Mouse (Mus musculus) small intestine, adult 2 months (tissue): ENCODE results near the gene Larp4. TPM values are rescaled to one million over a fixed set of nuclear protein-coding genes. Genes with fewer than 3 reads are reported as not detected.

Experiments
- H3K27ac ChIP-seq: fragments of 200-500 bp; 2 replicates; pipeline ENCODE4 v1.5.1; 2012; ENCODE audit warnings: low read depth, low read length, control low read depth, inconsistent platforms; ENCODE audit not compliant: insufficient read depth
- H3K27me3 ChIP-seq: fragments of 200-500 bp; 2 replicates; pipeline ENCODE4 v1.6.1; 2012; ENCODE audit warnings: mild to moderate bottlenecking, moderate library complexity, low read length, inconsistent platforms; ENCODE audit not compliant: control insufficient read depth, insufficient read depth
- H3K36me3 ChIP-seq: fragments of 200-500 bp; 2 replicates; pipeline ENCODE4 v1.6.1; 2012; ENCODE audit warnings: mild to moderate bottlenecking, low read length, control low read depth, inconsistent platforms; ENCODE audit not compliant: control insufficient read depth, insufficient read depth
- H3K4me1 ChIP-seq: fragments of 200-500 bp; 2 replicates; pipeline ENCODE4 v1.6.1; 2012; ENCODE audit warnings: low read length, inconsistent platforms, mixed read lengths; ENCODE audit not compliant: control insufficient read depth, insufficient read depth, insufficient read length
- H3K4me3 ChIP-seq: fragments of 200-500 bp; 2 replicates; pipeline ENCODE4 v1.5.1; 2012; ENCODE audit warnings: low read depth, mild to moderate bottlenecking, control low read depth, inconsistent platforms, low read length, moderate library complexity
- CTCF ChIP-seq: fragments of 200-500 bp; IDR thresholded peaks from 2 replicates; pipeline ENCODE4 v1.5.1; 2012; ENCODE audit warnings: low read depth, mild to moderate bottlenecking, control low read depth, inconsistent platforms, low read length, moderate library complexity, mixed read lengths; ENCODE audit not compliant: insufficient replicate concordance, insufficient read length; ENCODE audit errors: extremely low read depth
- POLR2A ChIP-seq: fragments of 200-500 bp; IDR thresholded peaks from 2 replicates; pipeline ENCODE4 v1.6.1; 2012; ENCODE audit warnings: low read depth, mild to moderate bottlenecking, control low read depth, inconsistent platforms, low read length, moderate library complexity
- WGBS: fragments of 180-500 bp; shearing (Covaris S2); methylation state at CpG from one replicate; pipeline ENCODE4 v1.1.7; 2018; 5-methylcytosine and 5-hydroxymethylcytosine counted together
- polyA plus RNA-seq: library from polyadenylated mRNA; depleted of rRNA; stranded (reverse); fragments of >200 nt; gene quantifications from 2 replicates; pipeline ENCODE4 v1.2.3, GENCODE M21; 2012

Gene Larp4
- polyA plus RNA-seq, 1 experiment = 30.7 TPM

DNA sequence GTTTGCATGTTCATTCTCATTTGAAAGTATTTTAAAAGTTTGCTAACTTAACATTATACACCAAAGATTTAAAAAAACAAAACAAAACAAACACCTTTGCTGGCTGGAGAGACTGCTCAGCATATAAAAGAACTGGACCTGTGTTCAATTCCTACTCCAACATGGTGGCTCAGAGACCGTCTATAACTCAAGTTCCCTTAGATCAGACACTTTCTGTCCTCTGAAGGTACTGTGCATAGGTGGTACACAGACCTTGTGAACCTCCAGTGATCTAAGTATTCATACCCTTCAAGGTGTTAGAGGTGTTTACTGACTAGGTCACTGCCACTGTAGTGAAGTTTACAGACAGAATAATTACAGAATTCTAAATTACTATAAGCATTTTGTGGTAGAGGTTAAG, 9.4 kb downstream of the Larp4 start:
- peak overlapping the region; percentile 56 for H3K27ac ChIP-seq
- 44% methylated on average over 1 of the region's 1 CpGs for WGBS
- TF ChIP-seq POLR2A (no peak), CTCF (no peak)
- H3K4me1 ChIP-seq = peaks cover 8% of the 10 kb centered on the region; the same call in 1 of the 2 replicates
- no peak overlapping the region for H3K4me3 ChIP-seq
- H3K27me3 ChIP-seq = no peaks in the 10 kb centered on the region
- H3K36me3 ChIP-seq = no peaks in the 10 kb centered on the region

DNA sequence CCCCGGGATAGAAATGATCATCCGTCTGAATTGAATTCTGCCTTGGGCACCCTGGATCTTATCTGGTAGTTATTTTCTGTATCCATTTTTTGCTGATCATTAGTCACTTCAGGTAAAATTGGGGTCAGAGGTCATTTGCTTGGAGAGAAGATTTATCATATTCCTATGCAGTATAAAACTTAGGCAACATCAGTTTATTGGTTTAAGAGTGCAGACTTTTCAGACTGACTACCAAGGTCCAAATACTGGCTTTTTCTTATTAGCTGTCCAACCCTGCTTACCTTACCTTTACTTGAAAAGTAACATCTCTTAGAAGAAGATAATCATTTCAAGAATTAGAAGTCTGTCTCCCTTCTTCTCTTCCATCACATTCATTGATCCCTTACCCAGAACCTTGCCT, 9.8 kb downstream of the Larp4 start:
- no peak for TF ChIP-seq POLR2A
- no peak for TF ChIP-seq CTCF
- H3K4me3 ChIP-seq = no peak overlapping the region
- H3K27ac ChIP-seq = peak overlapping the region; percentile 85
- 34% methylated on average over 2 of the region's 2 CpGs for WGBS
- H3K27me3 ChIP-seq = no peaks in the 10 kb centered on the region
- no peaks in the 10 kb centered on the region for H3K36me3 ChIP-seq
- peaks cover 8% of the 10 kb centered on the region; the same call in 1 of the 2 replicates for H3K4me1 ChIP-seq

DNA sequence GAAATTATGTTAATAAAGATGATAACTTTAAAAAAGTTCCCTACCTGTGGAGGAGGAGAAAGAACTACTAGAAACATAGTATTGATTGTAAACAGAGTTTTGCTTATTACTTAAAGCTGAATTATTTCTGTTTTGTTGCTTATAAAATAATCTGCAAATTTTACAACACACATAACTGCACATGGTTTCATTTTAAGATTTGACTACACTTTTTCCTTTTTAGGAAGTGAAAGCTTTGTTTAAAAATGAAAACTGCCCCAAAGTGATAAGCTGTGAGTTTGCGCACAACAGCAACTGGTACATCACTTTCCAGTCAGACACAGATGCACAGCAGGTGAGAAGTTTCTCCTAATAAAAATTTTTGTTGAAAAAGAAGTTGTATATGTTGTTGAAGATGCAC, 23.2 kb downstream of the Larp4 start:
- Histone ChIP-seq H3K4me1 (no peaks in the 10 kb centered on the region), H3K36me3 (peaks cover 49% of the 10 kb centered on the region), H3K27me3 (no peaks in the 10 kb centered on the region), H3K27ac (no peak overlapping the region), H3K4me3 (no peak overlapping the region)
- WGBS = 88% methylated on average over 1 of the region's 1 CpGs
- TF ChIP-seq CTCF = no peak
- TF ChIP-seq POLR2A = no peak

DNA sequence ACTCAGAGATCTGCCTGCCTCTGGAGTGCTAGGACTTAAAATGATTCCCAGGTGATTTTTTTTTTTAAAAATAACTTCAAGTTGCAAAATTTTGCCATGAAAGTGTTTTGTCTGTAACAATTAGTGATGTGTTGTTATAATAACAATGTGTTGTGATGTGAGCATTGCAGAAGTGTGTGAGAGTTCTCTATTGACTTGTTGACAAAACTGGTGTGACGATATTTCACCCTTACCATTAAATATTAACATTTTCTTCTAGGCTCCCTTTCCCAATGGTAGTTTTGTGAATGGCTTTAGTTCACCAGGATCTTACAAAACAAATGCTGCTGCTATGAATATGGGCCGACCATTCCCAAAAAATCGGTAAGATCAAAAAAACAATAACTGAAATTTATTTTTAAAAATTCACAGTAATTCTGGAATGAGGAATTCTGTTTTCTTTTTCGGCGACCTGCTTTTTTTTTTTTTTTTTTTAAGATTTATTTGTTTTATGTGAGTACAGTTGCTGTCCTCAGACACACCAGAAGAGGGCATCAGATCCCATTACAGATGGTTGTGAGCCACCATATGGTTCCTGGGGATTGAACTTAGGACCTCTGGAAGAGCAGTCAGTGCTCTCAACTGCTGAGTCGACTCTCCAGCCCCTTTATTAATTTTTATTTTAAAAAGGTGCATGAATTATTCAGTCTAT, 27.4 kb downstream of the Larp4 start:
- WGBS = 90% methylated on average over 6 of the region's 6 CpGs
- Histone ChIP-seq H3K36me3 (peaks cover 46% of the 10 kb centered on the region), H3K4me3 (no peak overlapping the region)

DNA sequence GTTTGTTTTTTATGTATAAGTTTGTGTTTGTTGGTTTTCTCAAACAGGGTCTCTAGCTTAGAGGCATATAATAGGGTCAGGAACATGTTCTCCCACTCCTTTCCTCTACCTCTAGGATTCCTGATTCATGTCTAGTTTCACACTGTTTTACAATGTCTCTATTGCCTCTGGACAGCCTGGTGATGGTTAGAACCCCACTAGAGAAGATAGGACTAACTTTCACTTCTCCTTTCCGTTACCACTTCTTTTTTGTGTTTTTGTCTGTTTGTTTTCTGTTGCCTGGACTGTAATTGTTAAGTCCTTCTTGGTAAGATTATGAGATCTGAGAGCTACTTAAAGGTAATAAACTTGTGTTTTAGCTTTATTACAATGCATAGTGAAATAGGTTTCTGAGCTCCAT, 29.5 kb downstream of the Larp4 start:
- TF ChIP-seq POLR2A (no peak), CTCF (no peak)
- Histone ChIP-seq H3K27me3 (no peaks in the 10 kb centered on the region), H3K36me3 (peaks cover 45% of the 10 kb centered on the region), H3K4me1 (no peaks in the 10 kb centered on the region), H3K4me3 (no peak overlapping the region), H3K27ac (no peak overlapping the region)
- WGBS = 84% methylated on average over 1 of the region's 1 CpGs

More for the DNA sequence above, 27.4 kb downstream of the Larp4 start:
- Histone ChIP-seq H3K27me3 (no peaks in the 10 kb centered on the region), H3K27ac (no peak overlapping the region), H3K4me1 (no peaks in the 10 kb centered on the region)
- TF ChIP-seq CTCF = no peak
- TF ChIP-seq POLR2A = no peak

DNA sequence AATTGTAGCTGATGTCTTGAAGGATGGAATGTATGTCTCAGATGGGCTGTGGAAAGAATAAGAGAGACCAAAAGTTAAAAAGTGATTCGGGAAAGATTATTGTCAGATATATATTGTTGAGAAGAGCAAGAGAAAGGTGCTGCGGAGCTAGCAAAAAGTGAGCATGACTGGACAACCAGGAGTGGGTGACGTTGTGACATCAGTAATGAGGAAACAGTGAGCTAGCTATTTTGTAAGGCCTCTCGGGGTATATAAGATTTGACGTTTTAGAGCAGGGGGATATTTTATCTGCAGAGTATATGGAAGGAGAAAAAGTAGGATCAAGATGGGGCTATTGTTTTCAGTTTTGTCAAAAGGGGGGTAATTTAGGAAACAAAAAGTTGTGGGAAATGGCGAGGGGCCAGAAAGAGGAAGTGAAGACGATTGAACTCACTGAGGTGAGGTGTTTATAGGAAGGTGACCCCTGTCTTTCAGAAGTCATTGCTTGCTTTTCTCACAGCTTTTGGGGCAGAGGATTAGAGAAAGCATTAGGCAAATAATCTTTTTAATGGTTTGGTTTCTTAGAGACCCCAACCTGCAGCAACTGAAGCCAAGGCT, 34.9 kb downstream of the Larp4 start:
- Histone ChIP-seq H3K27me3 (no peaks in the 10 kb centered on the region), H3K4me1 (no peaks in the 10 kb centered on the region), H3K36me3 (peaks cover 58% of the 10 kb centered on the region), H3K27ac (no peak overlapping the region), H3K4me3 (no peak overlapping the region)
- WGBS = 79% methylated on average over 7 of the region's 7 CpGs
- no peak for TF ChIP-seq CTCF
- no peak for TF ChIP-seq POLR2A

DNA sequence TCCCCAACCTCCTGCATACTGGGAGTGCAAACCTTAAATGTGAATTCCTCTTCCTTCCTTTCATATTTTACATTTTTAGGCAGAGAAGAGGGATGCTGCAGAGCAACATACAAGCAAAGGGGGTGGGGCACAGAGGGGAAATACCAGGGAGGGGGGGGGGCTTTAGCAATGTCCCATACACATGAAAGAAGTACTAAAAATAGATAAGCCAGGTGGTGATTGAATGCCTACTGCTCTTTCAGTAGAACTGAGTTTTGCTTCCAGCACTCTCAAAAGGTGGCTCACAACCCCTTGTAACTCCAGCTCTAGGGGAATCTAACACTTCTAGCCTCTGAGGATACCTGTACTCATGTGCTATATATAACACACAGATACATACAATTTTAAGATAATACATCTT, 36.3 kb downstream of the Larp4 start:
- no peak for TF ChIP-seq CTCF
- no peak for TF ChIP-seq POLR2A
- peaks cover 61% of the 10 kb centered on the region for H3K36me3 ChIP-seq
- no peaks in the 10 kb centered on the region for H3K4me1 ChIP-seq
- H3K27ac ChIP-seq = no peak overlapping the region
- no peak overlapping the region for H3K4me3 ChIP-seq
- H3K27me3 ChIP-seq = no peaks in the 10 kb centered on the region
